Mouse (Mus musculus) ES-E14 (cell line): ENCODE results near the gene Wfdc5. TPM values are rescaled to one million over a fixed set of nuclear protein-coding genes. Genes with fewer than 3 reads are reported as not detected.

Experiments used
- DNase-seq: peaks from one replicate; pipeline ENCODE4 v3.0.0-alpha.2; 2013; ENCODE audit warnings: low read depth, low spot score
- H3K27ac ChIP-seq: 2 replicates; pipeline ENCODE4 v1.5.1; 2012; ENCODE audit warnings: low read depth, mild to moderate bottlenecking, low read length, moderate library complexity, mixed read lengths; ENCODE audit not compliant: poor library complexity, insufficient read depth, severe bottlenecking
- H3K36me3 ChIP-seq: 2 replicates; pipeline ENCODE4 v1.6.1; 2012; ENCODE audit warnings: mild to moderate bottlenecking, low read length, moderate library complexity, mixed read lengths; ENCODE audit not compliant: control insufficient read depth, poor library complexity, insufficient read depth, severe bottlenecking
- H3K4me1 ChIP-seq, 2 experiments: fragments of 150-350 bp in 1 of 2; sonication (generic) in 1 of 2; 2 replicates each; pipeline ENCODE4 v1.6.1; 2012; ENCODE audit warnings: low read length in 2 of 2, mild to moderate bottlenecking in 1 of 2, mixed read lengths in 1 of 2; ENCODE audit not compliant: control insufficient read depth in 2 of 2, insufficient read depth in 2 of 2, poor library complexity in 1 of 2
- H3K4me3 ChIP-seq, 2 experiments: fragments of 150-350 bp in 1 of 2; sonication (generic) in 1 of 2; 2 replicates each; pipeline ENCODE4 v1.5.1; 2012; ENCODE audit warnings: low read length in 2 of 2, low read depth in 1 of 2, mild to moderate bottlenecking in 1 of 2, mixed read lengths in 1 of 2; ENCODE audit not compliant: insufficient read depth in 1 of 2, poor library complexity in 1 of 2, severe bottlenecking in 1 of 2
- H3K9ac ChIP-seq: 2 replicates; pipeline ENCODE4 v1.6.1; 2012; ENCODE audit warnings: low read depth, mild to moderate bottlenecking, low read length, mixed read lengths; ENCODE audit not compliant: poor library complexity, insufficient read depth, severe bottlenecking
- H3K9me3 ChIP-seq: fragments of 150-350 bp; sonication (generic); 2 replicates; pipeline ENCODE4 v1.6.1; 2012; ENCODE audit warnings: low read depth, mild to moderate bottlenecking, low read length; ENCODE audit not compliant: control insufficient read depth, insufficient read depth
- CHD2 ChIP-seq: IDR thresholded peaks from 2 replicates; pipeline ENCODE4 v1.6.1; 2014; ENCODE audit warnings: mild to moderate bottlenecking, low read depth, low read length, inconsistent platforms
- HCFC1 ChIP-seq: IDR thresholded peaks from 2 replicates; pipeline ENCODE4 v1.6.1; 2012; ENCODE audit warnings: low read length, inconsistent platforms, borderline replicate concordance; ENCODE audit not compliant: insufficient read depth
- MAFK ChIP-seq: IDR thresholded peaks from 2 replicates; pipeline ENCODE4 v1.6.1; 2014; ENCODE audit warnings: mild to moderate bottlenecking, low read depth, low read length, inconsistent platforms; ENCODE audit not compliant: insufficient read depth
- ZC3H11A ChIP-seq: IDR thresholded peaks from 2 replicates; pipeline ENCODE4 v1.6.1; 2012; ENCODE audit warnings: low read depth, mild to moderate bottlenecking, inconsistent platforms, low read length, borderline replicate concordance
- ZNF384 ChIP-seq: IDR thresholded peaks from 2 replicates; pipeline ENCODE4 v1.6.1; 2012; ENCODE audit warnings: low read depth, low read length, inconsistent platforms
- in situ Hi-C, 2 experiments: fragments of 600-800 bp; cut with MboI; formaldehyde crosslinking; loops; one replicate each; pipeline ENCODE4 v1.15.1; 2025; ENCODE audit warnings: low sequenced_read_pairs in 2 of 2, inconsistent platforms in 1 of 2; ENCODE audit not compliant: unreplicated experiment in 2 of 2
- total RNA-seq: library from RNA; depleted of rRNA; stranded (reverse); fragments of 300-350 nt; gene quantifications from 2 replicates; pipeline ENCODE4 v1.2.3, GENCODE M21; 2012

Gene Wfdc5
- total RNA-seq, 1 experiment = not detected

GRCm38 (mm10) chr2:164180124-164180523 is 2.4 kb downstream of the Wfdc5 start:
- Histone ChIP-seq H3K36me3 (no peaks in the 10 kb centered on the region), H3K4me1 (peaks cover 0 to 5% of the 10 kb centered on the region in 2 experiments; a peak in 1 of 4 replicates), H3K9ac (no peak overlapping the region), H3K4me3 (no peak overlapping the region), H3K9me3 (no peaks in the 10 kb centered on the region), H3K27ac (no peak overlapping the region)
- peak; percentile 19 for DNase-seq
- in situ Hi-C loops = no loop called here
- TF ChIP-seq MAFK (no peak), ZC3H11A (no peak), HCFC1 (no peak), CHD2 (no peak), ZNF384 (no peak)

- DNase-seq = no peak
- no peak overlapping the region for H3K27ac ChIP-seq
- H3K4me1 ChIP-seq = no peaks in the 10 kb centered on the region
- H3K36me3 ChIP-seq = no peaks in the 10 kb centered on the region
- in situ Hi-C loops = no loop called here
- no peaks in the 10 kb centered on the region for H3K9me3 ChIP-seq
- no peak overlapping the region for H3K4me3 ChIP-seq
- no peak for TF ChIP-seq MAFK
- TF ChIP-seq HCFC1 = no peak
- no peak for TF ChIP-seq ZC3H11A
- TF ChIP-seq CHD2 = no peak
- TF ChIP-seq ZNF384 = no peak
- no peak overlapping the region for H3K9ac ChIP-seq
Measured at GRCm38 (mm10) chr2:164177831-164178230, 4.7 kb downstream of the Wfdc5 start.

- no peak for DNase-seq
- H3K36me3 ChIP-seq = no peaks in the 10 kb centered on the region
- H3K4me1 ChIP-seq = no peaks in the 10 kb centered on the region
- TF ChIP-seq MAFK = no peak
- TF ChIP-seq HCFC1 = no peak
- TF ChIP-seq ZNF384 = no peak
- no peak for TF ChIP-seq CHD2
- no peak for TF ChIP-seq ZC3H11A
- no peak overlapping the region for H3K4me3 ChIP-seq
- H3K27ac ChIP-seq = no peak overlapping the region
- H3K9me3 ChIP-seq = no peaks in the 10 kb centered on the region
- in situ Hi-C loops = no loop called here
- no peak overlapping the region for H3K9ac ChIP-seq
Measured at GRCm38 (mm10) chr2:164175850-164176249, 6.7 kb downstream of the Wfdc5 start.

- Histone ChIP-seq H3K27ac (no peak overlapping the region), H3K9me3 (no peaks in the 10 kb centered on the region), H3K36me3 (no peaks in the 10 kb centered on the region), H3K4me3 (no peak overlapping the region), H3K4me1 (no peaks in the 10 kb centered on the region), H3K9ac (no peak overlapping the region)
- no peak for DNase-seq
- no peak for TF ChIP-seq CHD2
- TF ChIP-seq ZNF384 = no peak
- no peak for TF ChIP-seq MAFK
- no peak for TF ChIP-seq HCFC1
- TF ChIP-seq ZC3H11A = no peak
- in situ Hi-C loops = no loop called here
Measured at GRCm38 (mm10) chr2:164174649-164175395, 7.7 kb downstream of the Wfdc5 start.
